Mouse (Mus musculus): Measurements from ENCODE around the gene Tbcel.

The Tbcel gene

DNA sequence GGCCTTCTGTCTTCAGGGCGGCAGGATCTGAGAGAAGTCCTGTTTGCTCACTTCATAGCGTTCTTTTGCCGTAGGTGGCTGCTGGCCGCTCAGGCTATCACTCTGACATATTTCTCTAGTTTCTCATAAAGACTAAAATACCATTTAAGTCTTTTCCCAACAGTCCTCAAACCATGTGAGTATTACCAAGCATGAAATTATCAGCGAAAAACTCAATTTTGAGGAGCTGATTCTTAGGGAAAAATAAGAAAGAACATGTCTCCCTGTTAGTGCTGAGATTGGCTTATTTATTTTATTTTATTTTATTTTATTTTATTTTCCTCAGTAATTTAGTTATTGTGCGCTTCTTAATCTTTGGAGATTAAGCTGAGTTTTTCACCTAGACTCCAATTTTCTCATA, at the start of gene Tbcel:
Gene Tbcel (minus strand): TSS at position 101 of the 400 bp plus-strand sequence.
- DNase-seq (ENCODE audit: low spot score), result no peak

DNA sequence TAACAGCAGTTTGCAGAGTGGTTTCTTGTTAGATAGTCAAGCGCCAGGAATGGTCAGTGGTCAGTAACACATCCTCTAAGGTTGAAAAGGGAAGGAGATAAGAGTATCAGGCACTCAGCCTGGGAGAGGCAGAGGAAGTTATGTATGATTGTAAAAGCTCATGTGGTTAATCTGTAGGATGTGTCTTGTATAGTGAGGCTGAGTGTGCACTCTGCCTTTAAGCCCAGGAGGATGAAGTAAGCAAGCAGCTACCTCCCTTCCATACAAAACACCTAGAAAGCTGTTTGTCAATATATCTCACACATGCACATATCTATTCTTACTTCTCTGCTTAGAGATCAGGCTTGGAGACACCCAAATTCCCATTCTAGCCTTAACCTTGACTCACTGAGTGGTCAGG, 47.6 kb upstream of the Tbcel start:
- DNase-seq (ENCODE audit: low spot score), result no peak

DNA sequence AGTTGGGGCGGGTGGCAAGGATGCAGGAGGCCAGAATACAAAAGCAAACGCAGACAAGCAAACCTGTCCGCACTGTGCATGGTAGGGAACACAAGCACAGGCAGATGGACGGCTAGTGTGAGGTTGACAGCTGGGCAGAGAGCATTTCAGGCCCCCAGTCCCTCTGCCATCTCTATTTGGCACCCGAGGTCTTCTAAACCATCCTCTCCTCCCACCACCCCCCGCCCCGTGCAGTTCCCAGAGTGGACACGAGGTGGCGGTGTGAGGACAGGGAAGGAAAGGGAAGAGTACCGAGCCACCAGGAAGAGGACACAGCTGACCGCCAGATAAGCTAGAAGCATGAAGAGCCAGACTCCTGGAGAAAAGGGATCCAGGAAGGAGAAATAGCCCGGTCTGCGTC, 42.5 kb upstream of the Tbcel start:
- DNase-seq (ENCODE audit: low spot score), result peak; percentile 69

DNA sequence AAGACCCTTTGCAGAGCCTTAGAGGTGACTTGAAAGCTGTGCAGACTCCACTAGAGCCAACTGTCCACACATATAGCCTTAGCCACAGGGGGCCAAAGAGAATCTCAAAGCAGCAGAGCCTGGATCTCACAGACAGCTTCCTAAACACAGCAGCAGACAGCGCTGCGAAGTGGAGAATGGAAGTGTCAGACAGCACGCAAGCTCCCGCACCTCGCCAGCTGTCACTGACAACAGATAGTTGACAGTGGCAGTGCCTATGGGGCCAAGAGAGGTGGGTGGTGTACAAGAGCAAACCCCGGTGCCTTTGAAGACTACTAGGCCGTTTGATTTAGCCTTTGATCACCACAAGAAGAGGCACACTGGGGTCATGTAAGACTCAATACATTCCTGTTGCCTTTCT, 41.4 kb upstream of the Tbcel start:
- DNase-seq (ENCODE audit: low spot score), result no peak

DNA sequence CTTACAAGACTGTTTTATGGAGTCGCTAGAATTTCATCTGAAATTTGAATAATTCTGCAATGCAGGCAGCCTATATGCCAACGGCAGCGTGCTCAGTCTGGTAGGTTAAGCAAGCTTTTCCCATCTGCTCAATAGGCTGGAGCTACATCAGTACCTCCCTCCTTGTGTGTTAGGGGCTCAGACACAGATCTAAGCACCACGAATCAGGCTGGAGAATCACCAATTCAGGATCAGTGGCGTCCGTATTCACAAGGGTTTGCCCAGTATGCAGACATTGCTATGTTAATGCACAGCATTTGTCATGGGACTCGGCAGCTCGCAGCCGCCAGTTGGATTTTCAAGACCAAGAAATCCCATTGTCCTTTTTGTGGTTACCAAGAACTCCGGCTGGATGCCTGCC, 36.9 kb upstream of the Tbcel start:
- no peak for DNase-seq (ENCODE audit: low spot score)

DNA sequence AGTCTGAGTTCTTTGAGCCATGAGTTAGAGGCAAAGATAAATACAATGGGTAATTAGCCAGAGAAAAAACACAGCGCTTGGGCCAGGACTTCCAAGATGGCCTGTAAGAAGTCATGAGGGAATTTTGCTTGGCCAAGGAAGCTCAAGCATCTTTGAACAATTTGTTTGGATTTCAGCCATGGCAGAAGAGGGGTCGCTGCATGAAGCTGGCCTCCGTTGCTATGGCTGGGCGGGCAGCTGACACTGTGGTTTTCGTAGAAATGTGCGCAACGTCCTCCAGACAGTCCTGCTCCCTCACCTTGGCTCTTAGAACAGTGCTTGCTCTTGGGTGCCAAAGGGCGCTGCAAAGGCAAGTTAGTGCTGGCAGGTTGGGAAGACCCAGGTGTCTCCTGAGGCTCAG, 25.9 kb upstream of the Tbcel start:
- no peak for DNase-seq (ENCODE audit: low spot score)

DNA sequence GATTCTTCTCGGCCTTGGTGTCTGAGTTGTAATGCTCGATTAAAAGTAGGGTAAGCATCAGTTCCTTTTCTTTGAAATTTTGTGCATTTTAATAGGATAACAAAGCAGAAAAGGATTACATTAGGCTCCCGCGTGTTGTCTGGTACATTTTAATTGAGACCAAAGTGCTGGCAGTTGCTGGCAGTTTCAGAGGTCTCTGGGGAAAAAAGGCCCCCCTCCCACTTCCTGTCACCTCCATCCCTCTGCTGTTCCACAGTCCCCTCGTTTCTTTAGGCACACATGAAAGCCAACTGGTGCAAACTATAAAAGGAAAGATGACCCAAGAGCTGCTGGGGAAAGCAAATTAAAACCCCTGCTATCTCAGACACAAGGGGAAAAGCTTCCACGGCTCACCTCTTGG, 25.4 kb upstream of the Tbcel start:
- no peak for DNase-seq (ENCODE audit: low spot score)

DNA sequence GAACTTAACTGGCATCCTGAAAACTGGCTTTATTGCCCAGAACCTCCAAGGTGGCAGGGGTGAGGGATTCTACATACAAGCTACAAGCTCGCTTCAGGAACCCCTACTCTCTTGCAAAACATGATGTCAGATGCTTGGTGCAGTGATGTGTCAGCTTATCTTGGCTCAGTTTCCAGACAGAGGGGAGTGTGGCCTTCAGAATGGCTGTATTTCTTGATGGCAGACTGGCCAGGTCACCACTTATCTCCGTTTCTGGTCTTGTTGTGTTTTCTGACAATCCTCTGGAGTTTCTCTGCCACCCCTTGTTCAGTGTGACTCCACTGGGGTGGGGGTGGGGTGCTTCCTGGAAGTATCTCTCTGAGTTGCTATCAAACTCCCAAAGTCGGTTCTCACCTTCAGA, 24.3 kb upstream of the Tbcel start:
- no peak for DNase-seq (ENCODE audit: low spot score)

DNA sequence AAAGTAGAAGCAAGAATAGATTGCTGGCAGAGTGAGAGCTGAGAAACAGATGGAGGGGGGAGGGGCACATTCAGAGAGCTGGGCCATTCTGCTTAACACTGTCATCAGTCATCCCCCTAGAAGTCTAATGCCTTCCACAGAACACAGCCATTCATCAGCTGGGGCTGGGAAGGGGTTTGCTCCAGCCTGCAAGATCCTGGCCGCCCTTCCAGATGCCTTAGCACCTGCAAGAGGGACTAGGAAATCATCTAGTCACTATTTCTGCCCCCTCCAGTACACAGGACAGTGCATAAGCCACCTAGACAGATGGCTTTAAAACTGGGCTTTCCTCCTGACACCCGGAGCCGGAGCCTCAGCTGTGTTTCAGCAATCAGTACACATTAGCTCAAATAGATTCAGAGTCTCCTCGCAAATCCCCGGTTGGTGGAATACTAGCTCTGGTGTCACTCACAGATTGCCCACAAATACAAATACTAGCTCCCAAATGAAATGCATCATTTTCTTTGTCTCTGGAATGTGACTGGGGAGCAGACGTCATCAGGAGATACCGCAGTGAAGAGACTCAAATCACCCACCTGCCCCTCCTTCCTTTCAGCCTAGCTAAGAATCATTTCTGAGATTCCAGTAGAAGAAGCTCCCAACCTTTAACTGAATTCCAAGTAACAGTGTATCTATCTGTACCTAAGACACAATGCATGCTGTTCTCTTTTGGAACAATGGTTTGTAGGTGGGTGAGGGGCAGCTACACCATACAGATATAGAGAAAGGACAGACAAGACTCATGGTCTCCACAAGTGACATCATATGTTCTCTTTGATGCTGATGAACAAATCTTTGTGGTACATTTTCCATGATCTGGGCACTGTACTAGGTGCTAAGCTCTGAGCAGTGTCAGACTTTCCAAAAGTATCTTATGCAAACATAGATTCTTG, 22.9 kb upstream of the Tbcel start:
- DNase-seq (ENCODE audit: low spot score), result no peak

DNA sequence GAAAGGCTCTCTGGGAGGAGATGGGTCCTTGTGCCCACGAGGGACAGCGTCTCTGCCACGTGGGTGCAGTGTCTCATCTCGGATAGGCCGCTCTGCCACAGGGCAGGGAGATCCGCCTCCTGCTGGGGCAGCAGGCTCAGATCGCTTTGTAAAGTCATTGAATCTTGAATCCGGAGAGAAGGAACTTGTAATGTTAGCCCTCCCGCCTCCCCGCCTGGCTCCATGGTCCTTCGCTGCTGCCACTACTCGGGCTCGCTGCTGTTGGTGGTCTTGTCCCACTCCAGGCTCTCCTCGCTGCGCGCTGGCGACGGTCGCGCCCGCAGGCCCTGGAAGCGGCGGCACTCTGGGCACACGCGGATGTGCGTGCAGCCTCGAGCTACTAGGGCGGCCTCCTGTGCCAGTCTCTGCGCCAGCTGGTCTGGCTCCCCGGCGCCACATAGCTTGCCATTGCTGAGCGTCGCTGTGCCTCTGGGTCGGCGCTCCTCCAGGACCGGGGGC, 13.0 kb upstream of the Tbcel start:
- peak; percentile 44 for DNase-seq (ENCODE audit: low spot score)

DNA sequence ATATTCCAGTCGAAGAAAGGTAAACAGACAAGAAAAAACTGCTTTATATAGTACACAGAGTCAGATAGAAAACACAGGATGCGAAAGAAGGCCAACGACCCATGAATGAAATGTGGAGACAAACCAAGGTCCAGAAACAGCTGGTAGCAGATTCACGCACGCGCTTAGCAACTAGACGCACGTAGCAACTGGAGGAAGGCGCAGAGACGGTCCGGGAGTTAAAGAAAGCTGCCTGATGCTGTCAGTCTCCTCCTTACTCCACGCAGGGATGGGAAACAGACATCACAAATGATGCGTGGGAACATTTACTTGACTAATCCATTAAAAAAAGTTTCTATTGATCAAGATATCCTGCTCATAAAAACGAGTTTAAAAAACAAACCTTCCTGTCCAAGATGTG, 10.6 kb upstream of the Tbcel start:
- DNase-seq (ENCODE audit: low spot score), result no peak

DNA sequence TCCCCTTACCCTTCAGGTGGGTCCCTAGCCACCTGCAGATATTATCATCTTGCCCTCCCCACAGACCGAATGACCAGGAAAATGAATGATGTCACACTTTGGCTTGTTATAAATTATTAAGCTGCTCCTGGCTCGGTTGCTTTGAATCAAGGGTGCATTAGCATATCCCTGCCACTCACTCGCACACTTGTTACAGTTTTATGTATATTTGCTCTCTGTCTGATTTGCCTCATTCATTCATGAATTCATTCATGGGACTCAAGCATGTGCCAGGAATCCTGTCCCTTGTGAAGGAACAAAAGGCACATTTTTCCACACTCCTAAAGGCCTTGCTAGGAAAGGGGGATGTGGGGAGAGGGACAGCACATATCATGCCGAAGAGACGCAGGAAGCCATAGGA, 5.5 kb upstream of the Tbcel start:
- no peak for DNase-seq (ENCODE audit: low spot score)

DNA sequence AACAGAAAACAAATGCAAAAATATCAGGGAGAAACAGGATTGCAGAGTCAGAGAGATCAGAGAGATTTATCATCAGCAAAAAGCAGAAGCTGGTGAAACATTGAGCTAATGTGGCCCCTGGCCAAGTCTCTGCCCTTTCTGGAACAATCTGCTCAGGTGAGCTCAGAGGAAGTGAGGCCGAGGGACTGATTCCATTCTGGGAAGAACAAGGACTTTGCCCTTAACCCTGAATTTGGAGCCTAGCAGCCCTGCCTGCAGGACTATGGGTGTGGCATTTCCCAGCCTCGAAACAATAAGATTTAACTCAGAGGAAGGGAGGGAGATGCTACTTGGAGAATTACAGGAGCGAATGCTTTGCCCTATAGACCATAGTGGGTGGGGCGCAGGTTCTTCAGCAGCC, 4.7 kb upstream of the Tbcel start:
- no peak for DNase-seq (ENCODE audit: low spot score)

DNA sequence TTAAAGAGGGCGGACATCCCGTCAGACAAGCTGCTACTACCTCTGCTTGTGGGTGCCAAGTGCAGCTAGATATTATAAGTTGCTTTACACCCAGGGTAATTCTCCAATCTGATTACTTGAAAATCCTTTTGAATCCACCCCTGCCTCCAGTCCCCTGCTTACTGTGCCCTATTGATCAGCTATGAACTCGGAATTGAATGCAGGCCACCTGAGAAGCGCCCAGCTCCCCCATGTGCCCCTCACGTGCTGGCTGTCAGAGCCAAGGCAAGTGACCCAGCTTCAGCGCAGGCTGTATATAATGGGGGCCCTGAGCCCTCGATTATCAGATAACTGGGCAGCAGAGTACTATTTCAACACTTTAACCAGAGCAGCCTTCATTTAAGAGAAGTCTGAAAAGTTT, 626 bp upstream of the Tbcel start:
- DNase-seq (ENCODE audit: low spot score), result no peak

DNA sequence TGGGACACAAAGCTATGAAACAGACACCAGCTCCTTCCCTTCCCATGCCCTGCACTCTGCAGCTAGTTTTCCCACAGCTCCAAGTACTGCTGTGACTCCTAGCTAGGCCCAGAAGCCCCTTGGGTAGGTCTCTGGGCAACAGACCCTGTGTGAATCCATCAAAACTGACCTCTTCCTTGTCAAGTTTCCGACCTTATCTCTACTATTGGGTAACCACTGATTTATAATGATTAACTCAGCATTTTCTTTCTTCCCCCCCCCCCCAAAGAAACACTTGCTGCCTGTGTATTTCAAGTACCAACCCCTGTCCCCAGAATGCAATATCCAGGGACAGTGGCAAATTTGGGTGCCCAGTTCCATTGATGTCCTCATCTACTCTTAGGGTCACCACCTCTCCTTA, 587 bp downstream of the Tbcel start:
- no peak for DNase-seq (ENCODE audit: low spot score)

DNA sequence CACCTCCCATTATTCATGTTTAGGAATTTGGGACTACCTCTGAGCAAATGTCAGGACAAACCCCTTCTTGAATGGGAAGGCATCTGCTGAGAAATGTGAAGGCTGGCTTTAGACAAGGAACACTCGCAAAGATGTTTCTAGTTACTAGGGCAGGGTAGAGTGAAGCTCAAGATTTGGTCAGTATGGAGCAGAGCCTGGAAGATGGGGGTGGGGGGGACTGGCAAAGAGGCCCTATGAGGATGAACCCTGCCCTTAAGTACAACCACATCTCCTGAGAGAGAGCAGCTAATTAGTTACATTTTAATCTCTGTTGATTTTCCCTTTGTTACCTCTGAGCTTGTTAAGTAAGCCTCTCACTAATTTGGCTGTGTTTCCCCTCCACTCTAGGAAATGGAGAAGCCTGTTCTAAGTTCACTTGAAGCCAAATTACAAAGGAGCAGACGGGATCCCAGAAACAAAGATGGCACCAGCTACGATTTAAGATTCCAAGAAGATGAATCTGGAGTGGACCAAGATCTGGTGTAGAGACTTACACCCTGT, 2.6 kb downstream of the Tbcel start:
- DNase-seq (ENCODE audit: low spot score), result no peak

DNA sequence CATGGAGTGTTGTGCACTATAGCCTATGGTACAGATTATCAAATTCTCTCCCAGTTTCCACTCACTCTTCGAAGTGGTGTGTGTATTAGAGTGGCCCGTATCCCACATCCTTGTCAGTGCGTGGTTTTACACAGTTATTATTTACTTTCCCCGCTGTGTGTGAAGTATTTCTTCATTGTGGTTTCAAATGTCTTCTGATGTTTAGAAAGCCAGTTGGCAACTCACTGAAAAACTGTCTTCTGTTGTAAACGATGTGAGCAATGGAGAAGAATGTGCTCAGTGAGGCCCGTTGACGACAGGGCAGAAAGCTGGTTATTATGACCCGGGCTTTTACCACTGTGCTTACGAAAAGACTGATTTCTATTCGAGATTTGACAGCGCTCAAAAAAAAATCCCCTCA, 3.0 kb downstream of the Tbcel start:
- no peak for DNase-seq (ENCODE audit: low spot score)

DNA sequence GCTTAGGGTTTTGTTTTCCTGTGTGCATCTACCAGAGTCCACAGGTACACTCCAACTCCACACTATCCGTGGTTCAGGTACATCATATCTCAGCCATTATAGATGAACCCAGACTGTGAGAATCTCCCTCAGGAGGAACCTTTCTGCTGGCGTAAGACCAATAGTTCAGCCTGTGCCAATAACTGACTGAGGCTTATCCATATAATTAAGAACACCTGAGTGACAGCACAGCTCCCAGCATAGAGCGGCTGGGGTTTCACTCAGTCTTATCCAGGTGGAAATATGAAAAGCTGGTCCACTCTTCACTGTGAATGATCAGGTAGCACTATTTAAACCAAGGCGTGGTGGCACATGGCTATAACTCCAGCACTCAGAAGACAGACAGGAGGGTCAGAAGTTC, 3.9 kb downstream of the Tbcel start:
- no peak for DNase-seq (ENCODE audit: low spot score)

DNA sequence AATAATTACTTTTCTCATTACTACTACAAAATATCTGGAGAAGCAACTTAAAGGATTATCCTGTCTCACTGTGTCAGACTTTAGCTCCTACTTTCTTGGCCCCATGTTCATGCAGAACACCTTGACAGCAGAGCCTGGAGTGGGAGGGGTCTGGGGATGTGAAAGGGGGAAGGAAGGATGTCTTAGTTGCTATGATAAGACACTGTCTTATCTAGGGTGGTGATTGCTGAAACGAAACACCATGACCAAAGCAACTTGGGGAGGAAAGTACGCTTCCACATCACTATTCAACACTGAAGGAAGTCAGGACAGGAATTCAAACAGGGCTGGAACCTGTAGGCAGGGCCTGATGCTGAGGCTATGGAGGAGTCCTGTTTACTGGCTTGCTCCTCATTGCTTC, 11.3 kb downstream of the Tbcel start:
- DNase-seq (ENCODE audit: low spot score), result no peak

DNA sequence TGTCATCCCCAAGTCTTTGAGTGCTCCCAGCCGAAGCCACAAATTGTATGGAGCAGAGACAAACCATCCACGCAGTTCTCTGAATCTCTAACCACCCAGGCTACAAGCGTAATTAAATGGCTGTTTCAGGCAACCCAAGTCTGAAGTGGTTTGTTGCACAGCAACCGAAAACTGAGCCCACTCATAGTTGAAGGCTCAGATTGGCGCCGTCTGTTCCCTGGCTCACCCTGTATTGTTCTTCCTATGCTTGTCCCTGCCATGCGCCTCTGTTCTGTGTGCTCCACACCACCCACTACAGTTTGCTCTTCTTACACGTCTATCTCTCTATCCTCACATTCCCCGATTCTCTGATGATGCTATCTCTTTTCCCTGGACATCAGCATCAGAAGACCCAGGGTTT, 15.8 kb downstream of the Tbcel start:
- DNase-seq (ENCODE audit: low spot score), result no peak

DNA sequence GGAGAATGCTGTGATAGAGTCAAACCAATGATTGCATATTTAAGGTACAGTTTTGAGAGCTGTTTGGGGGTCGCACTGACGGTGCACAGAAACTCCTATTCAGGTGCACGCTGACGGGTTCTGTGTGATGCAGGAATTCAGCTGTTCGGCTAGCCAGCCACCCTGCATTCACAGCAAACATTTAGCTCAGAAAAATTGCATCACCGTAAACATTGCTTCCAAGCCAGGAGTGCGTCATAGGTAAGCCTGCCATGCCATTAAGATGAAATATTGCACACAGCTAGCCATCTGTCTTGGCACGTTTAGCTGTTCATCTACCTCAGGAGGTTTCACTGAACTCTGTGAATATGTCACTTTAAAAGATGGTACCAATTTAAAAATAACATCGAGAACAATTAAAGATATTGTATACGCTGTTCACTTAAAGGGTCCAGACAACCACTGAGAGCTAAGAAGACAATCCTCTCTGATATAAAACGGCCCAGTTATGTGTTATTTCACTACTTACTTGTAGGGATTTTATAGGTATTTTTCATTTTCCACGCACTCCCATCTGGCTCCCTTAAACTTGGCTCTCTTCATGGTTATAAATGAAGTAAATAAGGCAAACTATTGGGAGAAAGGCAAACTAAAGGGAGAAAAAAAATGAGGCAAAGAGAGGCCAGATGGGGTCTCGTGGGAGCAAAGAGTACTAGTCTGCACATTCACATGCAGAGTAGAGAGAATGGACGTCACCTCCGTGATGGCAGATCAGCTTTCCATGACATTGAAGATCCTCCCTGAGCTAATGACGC, 16.8 kb downstream of the Tbcel start:
- no peak for DNase-seq (ENCODE audit: low spot score)

DNA sequence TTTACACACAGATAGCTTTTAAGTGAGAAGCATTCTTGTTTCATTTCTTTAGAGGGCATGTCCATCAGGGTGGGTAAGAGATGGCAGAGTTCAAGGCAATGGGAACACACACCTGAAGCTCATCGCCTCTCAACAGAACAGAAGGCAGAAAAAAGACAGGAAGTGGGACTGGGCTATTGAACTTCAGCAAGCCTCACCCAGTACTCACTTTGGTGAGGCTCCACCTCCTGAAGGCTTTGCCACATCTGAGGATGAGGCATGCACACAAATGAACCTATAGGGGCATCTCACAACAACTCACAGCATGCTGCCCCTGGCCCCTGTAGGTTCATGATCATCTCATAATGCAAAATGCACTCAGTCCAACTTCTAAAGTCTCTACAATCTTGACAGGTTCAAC, 19.5 kb downstream of the Tbcel start:
- DNase-seq (ENCODE audit: low spot score), result no peak

DNA sequence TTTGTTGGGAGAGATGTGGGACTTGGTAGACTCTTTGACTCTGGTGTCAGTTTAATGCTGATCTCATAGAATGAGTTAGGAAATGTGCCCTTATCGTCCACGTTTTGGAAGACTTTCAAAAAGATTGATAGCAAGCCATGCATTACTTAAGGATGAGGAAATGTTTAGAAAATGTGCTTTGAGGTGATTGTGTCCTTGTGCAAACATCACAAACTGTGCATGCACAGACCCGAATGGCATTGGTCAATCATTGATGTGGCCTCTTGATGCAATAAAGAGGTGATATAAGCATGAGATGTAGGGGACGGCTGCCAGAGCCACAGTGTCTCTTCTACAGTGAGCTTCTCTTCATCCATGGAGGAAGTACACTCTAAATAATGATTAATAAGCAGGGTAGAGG, 20.7 kb downstream of the Tbcel start:
- DNase-seq (ENCODE audit: low spot score), result no peak
